Mouse (Mus musculus): Measurements from ENCODE around the gene C1rb. TPM values are rescaled to one million over a fixed set of nuclear protein-coding genes. Genes with fewer than 3 reads are reported as not detected.

The C1rb gene
- polyA plus RNA-seq, 1 experiment from 2014 or later: not detected

DNA sequence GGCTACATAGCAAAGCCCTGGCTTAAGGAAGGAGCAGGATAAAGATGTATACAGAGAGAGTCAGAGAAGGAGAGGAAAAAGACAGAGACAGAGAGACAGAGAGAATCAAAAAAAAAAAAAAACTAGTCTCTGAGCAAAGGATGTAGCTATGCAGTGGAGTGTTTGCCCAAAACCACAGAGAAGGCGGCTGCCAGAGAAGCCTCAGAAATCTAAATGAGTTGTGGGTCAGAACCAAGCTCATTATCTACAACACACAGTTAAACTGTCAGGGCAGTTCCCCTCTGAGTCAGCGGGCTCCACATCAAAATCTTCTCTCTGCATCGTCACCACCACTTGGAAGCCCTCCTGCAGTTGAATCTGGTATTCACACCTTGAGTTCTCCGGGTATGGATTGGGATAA is 60.7 kb downstream of the C1rb start:
- Histone ChIP-seq H3K4me1 (replicated peaks; ENCODE audit: control insufficient read depth, insufficient read depth, low read length) (no peaks in the 10 kb centered on the region), H3K27ac (ENCODE audit: low read depth, low read length) (no peak overlapping the region), H3K9ac (ENCODE audit: low read depth, low read length) (no peak overlapping the region), H3K27me3 (ENCODE audit: control insufficient read depth, insufficient read depth, low read length) (no peaks in the 10 kb centered on the region), H3K4me2 (replicated peaks; ENCODE audit: low read depth, low read length) (no peak overlapping the region), H3K36me3 (ENCODE audit: control insufficient read depth, insufficient read depth, low read length) (no peaks in the 10 kb centered on the region), H3K9me3 (ENCODE audit: control insufficient read depth, low read length) (no peaks in the 10 kb centered on the region), H3K4me3 (ENCODE audit: low read depth, low read length) (no peak overlapping the region)
- WGBS: 81% methylated on average over 4 of the region's 4 CpGs
- ATAC-seq (ENCODE audit: low FRiP score): no peak
- no peak for DNase-seq (ENCODE audit: low spot score)

Other genes starting within 250 kb of the C1rb start
- gene Pex5, start 155.2 kb upstream of the C1rb start, polyA plus RNA-seq (2014; fragmentation: Nextera tagmentation; extraction: Ambion mirVana): 35.1 and 38.9 TPM in 2 replicates
- gene Clstn3, start 105.5 kb upstream of the C1rb start, polyA plus RNA-seq (2014; fragmentation: Nextera tagmentation; extraction: Ambion mirVana): 10.2 and 11.9 TPM in 2 replicates
- 0.11 and 0.15 TPM in 2 replicates for gene C1rl, start 77.2 kb upstream of the C1rb start, polyA plus RNA-seq (2014; fragmentation: Nextera tagmentation; extraction: Ambion mirVana)
- gene C1ra, start 57.9 kb upstream of the C1rb start, polyA plus RNA-seq (2014; fragmentation: Nextera tagmentation; extraction: Ambion mirVana): 0.08 and 0.20 TPM in 2 replicates
- 0.29 and 0.86 TPM in 2 replicates for gene C1s1, start 27.9 kb upstream of the C1rb start, polyA plus RNA-seq (2014; fragmentation: Nextera tagmentation; extraction: Ambion mirVana)
- gene C1s2, start 65.8 kb downstream of the C1rb start, polyA plus RNA-seq (2014; fragmentation: Nextera tagmentation; extraction: Ambion mirVana): 0.10 TPM in 1 of 2 replicates, not detected in the other
- gene Lpcat3, start 92.7 kb downstream of the C1rb start, polyA plus RNA-seq (2014; fragmentation: Nextera tagmentation; extraction: Ambion mirVana): 37.5 and 43.2 TPM in 2 replicates
- 196 and 203 TPM in 2 replicates for gene Emg1, start 141.9 kb downstream of the C1rb start, polyA plus RNA-seq (2014; fragmentation: Nextera tagmentation; extraction: Ambion mirVana)
- 318 and 336 TPM in 2 replicates for gene Phb2, start 142.0 kb downstream of the C1rb start, polyA plus RNA-seq (2014; fragmentation: Nextera tagmentation; extraction: Ambion mirVana)
- gene Ptpn6, start 168.4 kb downstream of the C1rb start, polyA plus RNA-seq (2014; fragmentation: Nextera tagmentation; extraction: Ambion mirVana): 7.1 and 7.9 TPM in 2 replicates
- gene Grcc10, start 171.1 kb downstream of the C1rb start, polyA plus RNA-seq (2014; fragmentation: Nextera tagmentation; extraction: Ambion mirVana): 553 and 590 TPM in 2 replicates
- not detected in 2 replicates for gene Gm45234, start 185.7 kb downstream of the C1rb start, polyA plus RNA-seq (2014; fragmentation: Nextera tagmentation; extraction: Ambion mirVana)
- gene Atn1, start 186.2 kb downstream of the C1rb start, polyA plus RNA-seq (2014; fragmentation: Nextera tagmentation; extraction: Ambion mirVana): 9.2 and 12.7 TPM in 2 replicates
- 5.9 and 7.1 TPM in 2 replicates for gene Eno2, start 199.4 kb downstream of the C1rb start, polyA plus RNA-seq (2014; fragmentation: Nextera tagmentation; extraction: Ambion mirVana)
- 4.1 and 4.7 TPM in 2 replicates for gene Lrrc23, start 209.4 kb downstream of the C1rb start, polyA plus RNA-seq (2014; fragmentation: Nextera tagmentation; extraction: Ambion mirVana)
- gene Spsb2, start 238.4 kb downstream of the C1rb start, polyA plus RNA-seq (2014; fragmentation: Nextera tagmentation; extraction: Ambion mirVana): 4.8 and 6.7 TPM in 2 replicates
- gene Tpi1, start 244.0 kb downstream of the C1rb start, polyA plus RNA-seq (2014; fragmentation: Nextera tagmentation; extraction: Ambion mirVana): 618 and 653 TPM in 2 replicates

Data from hindbrain, embryonic 11.5 days (tissue).